Mouse (Mus musculus) heart, adult 2 months (tissue): ENCODE data around the gene Prpf4.

Source experiments
- CTCF ChIP-seq: fragments of 200-600 bp; IDR thresholded peaks from 2 replicates; pipeline ENCODE4 v1.8.1; 2022; ENCODE audit warnings: antibody characterized with exemption, mild to moderate bottlenecking, moderate library complexity
- EP300 ChIP-seq: fragments of 200-500 bp; IDR thresholded peaks from 2 replicates; pipeline ENCODE4 v1.6.1; 2011; ENCODE audit warnings: low read depth, low read length, control low read depth; ENCODE audit not compliant: insufficient read depth
- POLR2A ChIP-seq: fragments of 200-500 bp; IDR thresholded peaks from 2 replicates; pipeline ENCODE4 v1.6.1; 2011; ENCODE audit warnings: mild to moderate bottlenecking, low read depth, low read length, control low read depth; ENCODE audit not compliant: insufficient read depth

DNA sequence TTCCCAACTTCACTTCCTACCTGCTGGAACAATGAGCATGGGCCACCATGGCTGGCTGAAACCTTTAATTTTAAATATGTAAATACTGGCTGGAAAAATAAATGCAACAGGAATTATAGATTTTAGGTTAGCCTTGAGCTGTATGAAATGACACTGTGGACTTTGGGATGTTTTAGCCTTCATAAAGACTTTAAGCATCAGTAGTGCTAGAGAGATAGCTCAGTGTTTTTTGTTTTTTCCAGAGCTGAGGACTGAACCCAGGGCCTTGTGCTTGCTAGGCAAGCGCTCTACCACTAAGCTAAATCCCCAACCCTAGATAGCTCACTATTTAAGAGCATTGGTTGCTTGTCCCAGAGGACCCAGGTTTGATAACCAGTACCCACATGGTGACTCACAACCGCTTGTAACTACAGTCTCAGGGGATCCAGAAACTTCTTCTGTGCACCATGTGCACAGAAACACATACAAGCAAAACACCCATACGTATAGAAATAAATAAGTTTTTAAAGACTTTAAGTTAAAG is 28.7 kb downstream of the Prpf4 start:
- TF ChIP-seq CTCF (no peak), POLR2A (no peak), EP300 (no peak)
